Mouse (Mus musculus): Measurements from ENCODE around the gene Uba52.
"Not testable (repeated sequence)": the region's sequence is repeated elsewhere in the genome, so short reads cannot be mapped to it uniquely, and the experiment has no call there.

Uba52 gene

GRCm38 (mm10) chr8:70534281-70534680 lies 23.7 kb upstream of the Uba52 start:
- DNase-seq (ENCODE audit: low spot score) = no peak

GRCm38 (mm10) chr8:70530314-70530713 lies 19.7 kb upstream of the Uba52 start:
- DNase-seq (ENCODE audit: low spot score) = no peak

- no peak for DNase-seq (ENCODE audit: low spot score)
Measured at GRCm38 (mm10) chr8:70529741-70530161, 19.1 kb upstream of the Uba52 start.

GRCm38 (mm10) chr8:70529299-70529698 lies 18.7 kb upstream of the Uba52 start:
- DNase-seq (ENCODE audit: low spot score) = no peak

GRCm38 (mm10) chr8:70528182-70528797 lies 17.7 kb upstream of the Uba52 start:
- no peak for DNase-seq (ENCODE audit: low spot score)

GRCm38 (mm10) chr8:70527512-70528181 lies 17.0 kb upstream of the Uba52 start, which contains the start of the genes Fkbp8 and Kxd1:
TSS of gene Fkbp8 (plus strand) at chr8:70527724.
TSS of gene Kxd1 (minus strand) at chr8:70527956.
- peak; percentile 98 for DNase-seq (ENCODE audit: low spot score)

- no peak for DNase-seq (ENCODE audit: low spot score)
Measured at GRCm38 (mm10) chr8:70527111-70527511, 16.5 kb upstream of the Uba52 start.

GRCm38 (mm10) chr8:70522592-70523403 lies 12.2 kb upstream of the Uba52 start:
- DNase-seq (ENCODE audit: low spot score) = peak; percentile 99

GRCm38 (mm10) chr8:70519606-70520005 lies 9.0 kb upstream of the Uba52 start:
- no peak for DNase-seq (ENCODE audit: low spot score)

GRCm38 (mm10) chr8:70519043-70519442 lies 8.4 kb upstream of the Uba52 start:
- DNase-seq (ENCODE audit: low spot score) = no peak

GRCm38 (mm10) chr8:70517940-70518643 lies 7.5 kb upstream of the Uba52 start:
- no peak for DNase-seq (ENCODE audit: low spot score)

GRCm38 (mm10) chr8:70513441-70513840 lies 2.8 kb upstream of the Uba52 start:
- DNase-seq (ENCODE audit: low spot score) = no peak

- DNase-seq (ENCODE audit: low spot score) = no peak
Measured at GRCm38 (mm10) chr8:70512253-70512903, 1.8 kb upstream of the Uba52 start.

- DNase-seq (ENCODE audit: low spot score) = no peak
Measured at GRCm38 (mm10) chr8:70511770-70512169, 1.2 kb upstream of the Uba52 start.

GRCm38 (mm10) chr8:70511174-70511573 lies 573 bp upstream of the Uba52 start:
- not testable (repeated sequence) for DNase-seq (ENCODE audit: low spot score)

GRCm38 (mm10) chr8:70509281-70509952 lies 1.2 kb downstream of the Uba52 start:
- DNase-seq (ENCODE audit: low spot score) = no peak

GRCm38 (mm10) chr8:70507027-70507393 lies 3.6 kb downstream of the Uba52 start:
- no peak for DNase-seq (ENCODE audit: low spot score)

GRCm38 (mm10) chr8:70506328-70507026 lies 4.1 kb downstream of the Uba52 start, which contains the start of gene Rex1bd:
TSS of gene Rex1bd (minus strand) at chr8:70506752.
- peak; percentile 96 for DNase-seq (ENCODE audit: low spot score)

GRCm38 (mm10) chr8:70505698-70506327 lies 4.8 kb downstream of the Uba52 start:
- DNase-seq (ENCODE audit: low spot score) = no peak

GRCm38 (mm10) chr8:70504851-70505250 lies 5.8 kb downstream of the Uba52 start:
- DNase-seq (ENCODE audit: low spot score) = peak; percentile 89

All from embryo, embryonic 10.5 days (tissue).